Mouse (Mus musculus) intestine, embryonic 16.5 days (tissue): ENCODE results near the gene Aip. TPM values are rescaled to one million over a fixed set of nuclear protein-coding genes. Genes with fewer than 3 reads are reported as not detected.
A peak's percentile ranks its signal among the peaks of the same experiment; 100 is the strongest.

Experiments used
- ATAC-seq: fragments of 200-750 bp; cut with Nextera tagmentation; 2 replicates; pipeline ENCODE4 v1.8.0; 2017; ENCODE audit warnings: moderate TSS enrichment, moderate library complexity
- H3K27ac ChIP-seq: fragments of 300-500 bp; sonication (generic); 2 replicates; pipeline ENCODE4 v1.5.1; 2014; ENCODE audit warnings: mild to moderate bottlenecking, low read length
- H3K27me3 ChIP-seq: fragments of 300-500 bp; sonication (generic); replicated peaks from 2 replicates; pipeline ENCODE4 v1.6.1; 2014; ENCODE audit warnings: low read length, control low read depth, mixed read lengths; ENCODE audit not compliant: control insufficient read depth, insufficient read depth
- H3K36me3 ChIP-seq: fragments of 300-500 bp; sonication (generic); 2 replicates; pipeline ENCODE4 v1.6.1; 2014; ENCODE audit warnings: low read length, control low read depth; ENCODE audit not compliant: control insufficient read depth, insufficient read depth
- H3K4me1 ChIP-seq: fragments of 300-500 bp; sonication (generic); 2 replicates; pipeline ENCODE4 v1.6.1; 2014; ENCODE audit warnings: low read length, control low read depth, mixed read lengths; ENCODE audit not compliant: control insufficient read depth, insufficient read depth
- H3K4me2 ChIP-seq: fragments of 300-500 bp; sonication (generic); 2 replicates; pipeline ENCODE4 v1.6.1; 2014; ENCODE audit warnings: low read depth, low read length, control low read depth
- H3K4me3 ChIP-seq: fragments of 300-500 bp; sonication (generic); 2 replicates; pipeline ENCODE4 v1.5.1; 2014; ENCODE audit warnings: mild to moderate bottlenecking, low read length
- H3K9ac ChIP-seq: fragments of 300-500 bp; sonication (generic); 2 replicates; pipeline ENCODE4 v1.6.1; 2014; ENCODE audit warnings: low read depth, low read length
- H3K9me3 ChIP-seq: fragments of 300-500 bp; sonication (generic); 2 replicates; pipeline ENCODE4 v1.6.1; 2016; ENCODE audit warnings: low read length, control low read depth; ENCODE audit not compliant: control insufficient read depth
- WGBS: fragments of 180-500 bp; shearing (Covaris S2); extraction: QIAGEN DNeasy Blood & Tissue Kit; methylation state at CpG from one replicate; pipeline ENCODE4 v1.1.7; 2014; 5-methylcytosine and 5-hydroxymethylcytosine counted together
- polyA plus RNA-seq: library from polyadenylated mRNA; unstranded; fragments of >200 nt; fragmentation: Nextera tagmentation; extraction: Ambion mirVana; gene quantifications from 2 replicates; pipeline ENCODE4 v1.2.1, GENCODE M21; 2015

Aip gene
- polyA plus RNA-seq, 1 experiment from 2014 or later, result 81.2 TPM

DNA sequence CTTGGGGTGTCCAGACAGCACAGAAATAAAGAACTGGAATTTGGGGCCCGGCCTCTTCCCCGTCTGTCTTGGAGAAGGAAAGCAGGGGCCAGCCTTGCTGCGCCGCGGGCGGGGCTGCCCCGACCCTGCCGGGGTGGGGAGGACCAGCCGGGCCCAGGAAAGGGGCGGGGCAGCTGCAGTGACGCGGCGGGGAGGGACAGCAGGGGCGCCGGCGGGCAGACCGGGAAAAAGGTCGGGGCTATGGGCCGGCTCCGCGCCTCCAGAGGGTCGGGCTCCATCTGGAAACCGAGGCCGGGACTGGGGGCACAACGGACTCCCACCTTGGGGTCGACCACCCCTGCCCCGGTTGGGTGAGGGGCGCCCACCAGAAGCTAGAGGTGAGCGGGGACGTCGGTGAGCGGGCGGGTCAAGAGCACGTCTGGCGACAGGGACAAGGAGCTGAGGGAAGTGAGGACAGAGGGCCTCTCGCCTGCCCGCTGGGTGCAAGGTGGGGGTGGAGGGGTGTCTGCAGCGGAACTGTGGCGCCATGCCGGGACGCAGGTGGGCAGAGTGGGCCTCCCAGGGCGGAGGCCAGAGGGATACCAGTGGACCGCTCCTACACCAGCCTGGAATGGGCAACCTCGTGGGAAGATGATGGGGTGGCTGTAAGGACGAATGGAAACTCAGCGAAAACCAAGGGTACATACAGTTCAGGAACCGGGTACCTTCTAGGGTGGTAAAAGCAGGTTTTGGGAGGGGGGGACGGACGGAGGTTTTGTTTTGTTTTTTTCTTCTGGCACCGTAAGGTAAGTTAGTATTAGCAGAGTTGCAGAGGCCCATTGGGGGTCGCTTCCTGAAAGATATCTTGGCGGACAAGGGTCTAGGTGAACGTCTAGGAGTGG lies 25.6 kb downstream of the Aip start, which contains the start of gene Pitpnm1:
TSS of gene Pitpnm1 (plus strand) at position 162 of the 881 bp plus-strand sequence.
- peak within 1 kb of the TSS; percentile 69 for H3K27ac ChIP-seq
- peak within 1 kb of the TSS; percentile 71 for H3K9ac ChIP-seq
- ATAC-seq, result peak; percentile 19

DNA sequence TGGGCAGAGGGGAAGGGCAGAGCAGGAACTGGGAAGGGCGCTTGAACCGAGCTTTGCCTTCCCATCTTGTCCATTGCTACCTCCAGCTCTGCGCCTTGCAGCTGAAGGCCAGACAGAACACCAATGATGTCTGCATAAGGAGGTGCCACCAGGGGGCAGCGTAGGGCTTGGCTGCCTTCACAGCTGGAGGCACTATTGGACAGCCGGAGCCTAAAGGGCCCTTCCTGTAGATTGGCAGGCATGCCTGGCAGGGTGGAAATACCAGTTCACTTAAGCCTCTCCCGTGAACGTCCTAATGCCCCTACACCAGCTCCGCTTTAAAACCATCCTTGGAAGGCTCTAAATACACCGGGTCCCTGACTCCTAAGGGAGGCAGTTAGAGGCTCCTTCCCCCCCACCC lies 26.6 kb downstream of the Aip start:
- Histone ChIP-seq H3K4me1 (peaks cover 35% of the 10 kb centered on the region), H3K36me3 (no peaks in the 10 kb centered on the region), H3K4me2 (peak overlapping the region; percentile 82), H3K27ac (peak overlapping the region; percentile 69), H3K4me3 (peak overlapping the region; percentile 53), H3K9me3 (no peaks in the 10 kb centered on the region), H3K27me3 (0 out of 2 replicates have a peak, but pooled peaks cover 4% of the 10 kb centered on the region), H3K9ac (peak overlapping the region; percentile 71; the same call in 1 of the 2 replicates)
- ATAC-seq, result peak; percentile 17
- WGBS, result 11% methylated on average over 9 of the region's 9 CpGs

More for the DNA sequence above, 25.6 kb downstream of the Aip start, which contains the start of gene Pitpnm1:
- Histone ChIP-seq H3K27me3 (0 out of 2 replicates have a peak, but pooled peaks cover 4% of the 10 kb centered on the region), H3K36me3 (no peaks in the 10 kb centered on the region), H3K9me3 (no peaks in the 10 kb centered on the region), H3K4me2 (peak within 1 kb of the TSS; percentile 82), H3K4me3 (peak within 1 kb of the TSS; percentile 53), H3K4me1 (peaks cover 35% of the 10 kb centered on the region)
- 2% methylated on average over 53 of the region's 53 CpGs for WGBS

DNA sequence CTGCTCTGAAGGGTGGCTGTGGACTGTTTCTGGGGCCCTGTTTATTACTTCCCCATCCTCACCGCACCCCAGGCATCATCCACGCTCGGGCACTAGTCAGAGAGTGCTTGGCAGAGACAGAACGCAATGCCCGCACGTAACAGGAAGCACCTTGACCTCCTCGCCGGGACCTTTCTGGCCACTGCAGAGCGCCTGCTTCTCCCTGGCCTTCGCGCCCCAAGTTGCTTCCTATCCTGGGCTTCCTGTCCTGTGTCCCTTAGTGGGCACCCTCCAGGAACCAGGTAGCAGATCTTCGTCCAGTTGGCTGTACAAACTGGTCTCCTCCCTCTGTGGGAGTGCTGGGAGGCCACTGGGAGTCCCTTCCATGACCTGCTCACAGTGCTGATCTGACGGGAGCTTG lies 27.2 kb downstream of the Aip start:
- WGBS, result 93% methylated on average over 13 of the region's 13 CpGs
- H3K9ac ChIP-seq, result no peak overlapping the region
- no peak for ATAC-seq
- H3K4me1 ChIP-seq, result peaks cover 35% of the 10 kb centered on the region
- peak overlapping the region; percentile 73; the same call in 1 of the 2 replicates for H3K4me2 ChIP-seq
- no peak overlapping the region for H3K27ac ChIP-seq
- no peaks in the 10 kb centered on the region for H3K36me3 ChIP-seq
- H3K9me3 ChIP-seq, result no peaks in the 10 kb centered on the region
- H3K27me3 ChIP-seq, result 0 out of 2 replicates have a peak, but pooled peaks cover 4% of the 10 kb centered on the region
- H3K4me3 ChIP-seq, result no peak overlapping the region

DNA sequence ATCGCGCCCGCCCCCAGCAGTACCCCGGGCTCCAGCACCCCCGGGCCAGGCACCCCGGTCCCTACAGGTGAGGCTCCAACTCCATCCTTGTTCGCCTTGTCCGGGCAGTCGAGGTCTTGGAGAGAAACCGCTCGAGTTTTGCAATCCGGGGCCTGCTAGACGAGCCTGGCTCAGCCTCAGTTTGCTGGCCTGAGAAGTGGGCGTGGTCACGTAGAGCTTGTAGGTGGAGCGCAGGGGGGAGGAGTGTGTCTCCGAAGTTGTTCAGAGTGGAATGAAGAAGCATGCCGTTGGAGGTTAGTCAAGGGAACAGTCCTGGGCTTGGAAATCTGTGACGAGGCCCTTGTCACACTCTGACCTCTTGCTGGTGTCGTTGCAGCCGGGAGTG lies 28.2 kb downstream of the Aip start:
- H3K4me3 ChIP-seq, result peak overlapping the region; percentile 70
- under 1% methylated on average over 21 of the region's 21 CpGs for WGBS
- H3K9ac ChIP-seq, result peak overlapping the region; percentile 76
- H3K27me3 ChIP-seq, result 0 out of 2 replicates have a peak, but pooled peaks cover 4% of the 10 kb centered on the region
- peak; percentile 72 for ATAC-seq
- peak overlapping the region; percentile 90 for H3K27ac ChIP-seq
- H3K9me3 ChIP-seq, result no peaks in the 10 kb centered on the region
- H3K36me3 ChIP-seq, result no peaks in the 10 kb centered on the region
- H3K4me2 ChIP-seq, result peak overlapping the region; percentile 73
- peaks cover 36% of the 10 kb centered on the region for H3K4me1 ChIP-seq

DNA sequence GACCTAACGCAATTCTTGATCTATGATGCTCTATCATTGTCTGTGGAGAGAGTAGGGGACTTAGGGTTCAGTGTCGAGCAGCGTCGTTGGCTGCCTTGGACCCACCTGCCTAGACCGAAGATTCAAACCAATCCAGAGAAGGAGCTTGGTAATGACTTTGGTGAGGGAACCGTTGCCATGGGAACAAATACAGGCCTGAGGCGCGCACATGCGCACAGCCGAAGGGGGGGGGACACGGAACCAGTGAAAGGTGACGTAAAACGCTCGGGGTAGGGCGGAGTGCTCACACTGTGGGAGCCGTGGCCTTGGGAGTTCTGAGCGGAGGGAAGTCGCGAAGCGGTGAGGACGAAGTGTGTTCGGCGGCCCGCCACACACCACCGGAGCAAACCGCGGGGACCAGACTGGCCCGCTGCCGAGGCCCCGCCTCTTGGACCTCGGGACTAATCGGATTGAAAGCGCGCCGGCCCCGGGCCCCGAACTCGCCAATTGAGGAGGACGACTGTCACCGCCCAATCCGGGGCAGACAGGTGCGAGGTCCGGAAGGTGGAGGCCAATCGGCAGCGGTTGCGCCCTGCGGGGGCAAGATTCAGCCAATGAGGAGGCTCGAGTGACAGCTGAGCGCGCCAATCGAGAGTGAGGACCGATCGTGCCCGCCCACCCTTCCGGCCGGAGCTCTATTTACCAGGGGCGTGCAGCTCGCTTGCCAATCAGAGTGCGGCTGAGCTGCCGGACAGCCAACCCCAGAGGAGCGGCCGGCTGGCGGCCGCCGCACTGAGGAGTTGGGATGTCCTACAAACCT lies 28.8 kb downstream of the Aip start, which contains the start of gene Cdk2ap2:
TSS of gene Cdk2ap2 (plus strand) at position 541 of the 799 bp plus-strand sequence.
- H3K9me3 ChIP-seq, result no peaks in the 10 kb centered on the region
- peak within 1 kb of the TSS; percentile 91 for H3K27ac ChIP-seq
- peak within 1 kb of the TSS; percentile 76 for H3K9ac ChIP-seq
- peak; percentile 94 for ATAC-seq
- under 1% methylated on average over 64 of the region's 65 CpGs for whole genome bisulfite sequencing
- H3K27me3 ChIP-seq, result 0 out of 2 replicates have a peak, but pooled peaks cover 4% of the 10 kb centered on the region
- peak within 1 kb of the TSS; percentile 73 for H3K4me2 ChIP-seq
- H3K4me1 ChIP-seq, result peaks cover 38% of the 10 kb centered on the region
- H3K36me3 ChIP-seq, result no peaks in the 10 kb centered on the region
- peak within 1 kb of the TSS; percentile 70 for H3K4me3 ChIP-seq

DNA sequence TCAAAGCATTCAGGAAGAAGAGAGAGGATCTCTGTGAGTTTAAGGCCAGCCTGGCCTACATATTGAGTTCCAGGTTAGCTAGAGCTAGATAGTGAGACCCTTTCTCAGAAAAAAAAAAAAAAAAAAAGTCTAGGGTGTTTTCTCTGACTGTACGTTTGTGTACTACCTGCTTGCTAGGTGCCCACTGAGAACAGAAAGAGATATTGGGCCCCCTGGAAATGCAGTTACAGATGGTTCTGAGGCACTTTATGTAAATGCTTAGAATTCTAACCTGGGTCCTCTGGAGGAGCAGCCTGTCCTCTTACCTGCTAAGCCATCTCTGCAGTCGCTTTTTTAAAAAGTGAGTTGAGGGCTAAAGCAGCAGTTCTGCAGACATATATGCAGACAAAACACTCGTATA lies 29.9 kb downstream of the Aip start:
- H3K4me1 ChIP-seq, result peaks cover 35% of the 10 kb centered on the region
- WGBS, result 65% methylated on average over 3 of the region's 3 CpGs
- no peaks in the 10 kb centered on the region for H3K9me3 ChIP-seq
- no peak overlapping the region for H3K4me3 ChIP-seq
- H3K27ac ChIP-seq, result no peak overlapping the region
- ATAC-seq, result no peak
- no peaks in the 10 kb centered on the region for H3K36me3 ChIP-seq
- no peak overlapping the region for H3K4me2 ChIP-seq
- H3K9ac ChIP-seq, result no peak overlapping the region
- H3K27me3 ChIP-seq, result 0 out of 2 replicates have a peak, but pooled peaks cover under 1% of the 10 kb centered on the region

DNA sequence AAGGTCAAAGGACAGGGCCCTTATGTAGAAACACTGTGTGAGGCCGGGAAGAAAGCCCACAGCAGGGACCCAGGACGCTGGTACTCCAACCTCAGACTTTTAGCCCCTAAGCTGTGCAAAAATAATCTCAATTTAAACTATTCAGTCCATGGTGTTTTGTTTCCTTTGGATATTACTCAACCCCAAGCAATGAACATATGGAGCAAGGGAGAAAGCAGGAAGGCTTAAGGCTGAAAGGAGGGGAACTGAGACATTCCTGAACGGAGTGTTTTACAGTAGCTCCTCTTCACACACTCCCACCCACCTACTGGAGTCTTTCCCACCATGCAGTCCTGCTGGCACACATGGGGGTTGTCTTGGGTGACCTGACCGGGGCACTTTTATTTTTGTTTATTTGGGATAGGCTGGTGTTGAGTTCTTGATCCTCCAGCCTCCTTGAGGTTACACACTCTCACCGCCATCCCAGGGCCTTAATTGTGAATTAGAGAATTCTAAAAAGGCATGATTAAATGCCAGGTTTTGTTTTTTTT lies 30.8 kb downstream of the Aip start:
- WGBS, result 77% methylated on average over 5 of the region's 5 CpGs
- ATAC-seq, result no peak

DNA sequence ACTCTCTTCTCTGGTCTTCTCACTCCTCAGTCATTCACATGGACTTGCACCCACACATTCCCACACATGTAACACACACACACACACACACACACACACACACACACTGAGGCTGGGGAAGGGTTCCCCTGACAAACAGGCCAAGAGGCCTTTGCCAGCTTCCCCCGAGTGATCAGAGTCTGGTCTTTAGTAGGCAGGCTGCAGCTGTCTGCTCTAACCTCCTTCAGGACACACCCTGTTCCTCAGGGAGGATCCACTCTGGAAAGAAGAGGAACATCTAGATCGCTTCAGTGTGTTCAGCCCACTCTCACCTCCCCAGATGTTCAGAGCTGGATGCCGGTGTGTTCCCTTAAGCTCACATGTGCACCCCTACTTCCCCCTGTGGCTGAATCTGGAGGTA lies 31.3 kb downstream of the Aip start:
- Histone ChIP-seq H3K27me3 (no peaks in the 10 kb centered on the region), H3K9ac (no peak overlapping the region), H3K27ac (no peak overlapping the region), H3K4me2 (no peak overlapping the region), H3K4me1 (peaks cover 22% of the 10 kb centered on the region), H3K36me3 (no peaks in the 10 kb centered on the region), H3K9me3 (no peaks in the 10 kb centered on the region), H3K4me3 (no peak overlapping the region)
- 73% methylated on average over 3 of the region's 3 CpGs for WGBS
- no peak for ATAC-seq

More for the DNA sequence above, 30.8 kb downstream of the Aip start:
- H3K9me3 ChIP-seq, result no peaks in the 10 kb centered on the region
- H3K27ac ChIP-seq, result no peak overlapping the region
- H3K4me3 ChIP-seq, result no peak overlapping the region
- no peaks in the 10 kb centered on the region for H3K27me3 ChIP-seq
- H3K4me1 ChIP-seq, result peaks cover 27% of the 10 kb centered on the region
- H3K4me2 ChIP-seq, result no peak overlapping the region
- no peaks in the 10 kb centered on the region for H3K36me3 ChIP-seq
- H3K9ac ChIP-seq, result no peak overlapping the region

DNA sequence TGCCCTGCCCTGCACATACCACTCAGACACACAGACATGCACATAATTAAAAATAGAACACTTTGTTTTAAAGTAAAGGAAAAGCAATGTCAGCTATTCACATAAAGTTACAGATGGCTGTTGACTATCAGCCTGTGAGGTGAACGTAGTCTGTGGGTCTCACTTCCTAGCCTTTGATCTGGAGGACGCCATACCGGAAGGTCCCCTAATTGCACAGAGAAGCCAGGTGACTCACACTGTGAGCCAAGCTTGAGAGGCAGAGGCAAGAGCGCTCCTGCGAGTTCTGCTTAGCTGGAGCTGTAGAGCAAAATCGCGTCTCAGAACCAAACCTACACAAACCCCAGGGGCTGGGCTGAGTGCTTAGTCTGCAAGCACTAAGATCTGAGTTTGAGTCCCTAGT lies 31.9 kb downstream of the Aip start:
- peaks cover 17% of the 10 kb centered on the region for H3K4me1 ChIP-seq
- 60% methylated on average over 7 of the region's 7 CpGs for WGBS
- H3K27ac ChIP-seq, result no peak overlapping the region
- no peaks in the 10 kb centered on the region for H3K9me3 ChIP-seq
- no peak overlapping the region for H3K4me3 ChIP-seq
- no peak overlapping the region for H3K9ac ChIP-seq
- no peaks in the 10 kb centered on the region for H3K27me3 ChIP-seq
- no peaks in the 10 kb centered on the region for H3K36me3 ChIP-seq
- H3K4me2 ChIP-seq, result no peak overlapping the region
- ATAC-seq, result no peak
